Mouse (Mus musculus) common myeloid progenitor, adult 5-6 weeks (primary cell): ENCODE data around the gene Klrb1f. TPM values are rescaled to one million over a fixed set of nuclear protein-coding genes. Genes with fewer than 3 reads are reported as not detected.
"Not testable (repeated sequence)": the region's sequence is repeated elsewhere in the genome, so short reads cannot be mapped to it uniquely, and the experiment has no call there.

Source experiments
- ATAC-seq: replicated peaks from 2 replicates; pipeline ENCODE4 v1.8.0; 2016; ENCODE audit warnings: low read depth, mild to moderate bottlenecking, moderate TSS enrichment, inconsistent platforms; ENCODE audit not compliant: poor library complexity, severe bottlenecking
- total RNA-seq: library from RNA; stranded (forward); fragments of 200-1000, 187-1606 nt; gene quantifications from 2 replicates; pipeline ENCODE4 v1.2.3, GENCODE M21; 2017

The Klrb1f gene
- 11.3 and 20.6 TPM in 2 replicates for total RNA-seq

DNA sequence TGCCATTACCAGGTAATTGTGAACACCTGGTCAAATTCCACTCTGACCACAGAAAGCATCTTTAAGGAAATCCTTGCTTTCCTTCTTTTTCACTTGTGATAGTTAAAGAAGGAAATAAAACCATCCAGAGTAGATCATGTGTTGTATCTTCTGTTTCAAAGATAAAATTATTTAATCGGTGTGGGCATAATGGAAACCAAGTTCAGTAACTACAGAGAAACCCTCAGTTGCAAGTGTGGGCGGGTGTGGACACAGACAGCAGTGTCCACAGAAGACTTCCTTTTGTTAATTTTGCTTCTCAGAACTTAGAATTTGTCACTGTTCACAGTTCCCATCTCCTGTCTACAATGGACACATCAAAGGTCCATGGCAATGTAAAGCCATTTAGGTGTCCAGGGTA, at the start of gene Klrb1f:
Gene Klrb1f, plus strand, starts transcription at position 301 of the 400 bp plus-strand sequence.
- ATAC-seq, result no peak

DNA sequence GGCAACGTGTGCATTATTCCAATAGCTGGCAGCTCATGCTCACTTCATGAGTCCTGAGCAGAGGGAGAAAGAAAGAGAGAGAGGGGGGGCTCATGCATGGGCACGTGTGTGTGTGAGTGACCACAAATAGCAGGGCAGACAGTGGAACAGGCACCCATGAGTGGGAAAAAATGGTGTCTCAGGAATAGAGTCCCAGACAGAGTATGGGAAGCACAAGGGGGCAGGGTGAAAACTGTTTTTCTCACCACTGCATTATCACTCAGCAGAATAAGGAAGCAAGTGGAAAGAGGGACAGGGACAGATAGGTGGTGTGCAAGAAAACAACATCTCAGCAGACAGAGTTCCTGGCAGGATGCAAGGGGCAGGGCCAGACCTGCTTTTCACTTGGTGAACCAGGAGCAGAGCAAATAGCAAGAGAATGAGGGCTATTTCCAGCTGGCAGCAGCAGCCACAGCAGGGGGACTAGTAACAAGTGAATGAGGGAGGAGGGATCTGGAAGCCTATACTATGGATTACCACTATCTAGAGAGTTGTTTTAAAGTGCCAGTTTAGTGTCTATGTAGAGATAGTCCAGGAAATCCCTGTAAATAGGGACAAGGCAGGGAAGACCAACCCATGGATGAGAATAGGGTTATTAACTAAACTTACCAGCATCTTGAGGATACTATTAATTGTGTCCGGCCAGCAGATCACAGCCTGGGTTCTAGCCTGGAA, 49.5 kb upstream of the Klrb1f start:
- ATAC-seq, result peak; percentile 69

DNA sequence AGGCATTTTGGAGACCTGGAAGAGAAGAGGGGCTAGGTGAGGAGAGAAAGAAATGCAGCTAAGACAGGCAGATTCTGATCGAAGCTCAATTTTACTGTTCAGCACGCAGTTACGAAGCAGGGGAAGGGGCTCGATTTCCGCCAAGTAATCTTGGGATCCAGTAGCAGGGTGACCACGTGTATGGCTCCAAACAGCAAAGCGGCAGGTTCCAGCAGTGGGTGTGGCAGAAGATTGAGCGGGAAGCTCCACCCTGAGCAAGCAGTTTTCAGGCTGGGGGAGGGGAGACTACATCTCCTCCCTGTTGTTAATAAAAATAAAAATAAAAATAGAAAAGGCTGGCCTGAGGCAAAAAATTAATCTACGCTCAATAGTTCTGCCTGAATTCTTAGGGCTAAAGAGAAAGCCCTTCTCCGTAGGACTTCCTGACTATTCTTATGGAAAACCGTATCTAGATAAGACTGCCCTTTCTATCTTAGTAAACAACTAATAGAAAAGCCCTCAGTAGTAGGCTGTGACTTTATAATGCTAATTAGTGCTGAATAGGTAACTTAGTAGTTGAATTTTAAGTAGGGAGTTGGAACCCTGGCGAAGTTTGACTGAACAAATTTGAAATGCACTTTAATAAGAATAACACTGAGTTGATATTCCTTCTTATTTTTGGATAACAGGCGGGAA, 48.8 kb upstream of the Klrb1f start:
- ATAC-seq, result no peak

DNA sequence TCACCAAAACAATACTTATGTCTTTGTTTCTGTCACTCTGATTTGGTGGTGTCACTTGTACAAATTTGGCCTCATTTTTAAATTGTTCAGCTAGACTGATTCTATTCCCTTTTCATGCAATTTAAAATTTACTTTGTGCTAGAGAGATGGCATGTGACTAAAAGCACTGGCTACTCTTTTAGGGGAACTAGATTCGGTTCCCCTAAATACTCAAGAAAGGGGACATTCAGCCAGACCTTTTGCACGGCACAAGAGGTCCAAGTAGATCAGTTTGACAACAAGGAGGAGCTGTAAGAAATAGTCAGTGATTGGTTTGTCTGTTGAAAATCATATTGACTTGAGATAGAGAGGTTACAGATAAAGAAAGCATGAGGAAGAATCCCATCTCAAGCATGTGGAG, 44.3 kb upstream of the Klrb1f start:
- ATAC-seq, result 0 out of 2 replicates have a peak, but pooled peaks have one; percentile 39

DNA sequence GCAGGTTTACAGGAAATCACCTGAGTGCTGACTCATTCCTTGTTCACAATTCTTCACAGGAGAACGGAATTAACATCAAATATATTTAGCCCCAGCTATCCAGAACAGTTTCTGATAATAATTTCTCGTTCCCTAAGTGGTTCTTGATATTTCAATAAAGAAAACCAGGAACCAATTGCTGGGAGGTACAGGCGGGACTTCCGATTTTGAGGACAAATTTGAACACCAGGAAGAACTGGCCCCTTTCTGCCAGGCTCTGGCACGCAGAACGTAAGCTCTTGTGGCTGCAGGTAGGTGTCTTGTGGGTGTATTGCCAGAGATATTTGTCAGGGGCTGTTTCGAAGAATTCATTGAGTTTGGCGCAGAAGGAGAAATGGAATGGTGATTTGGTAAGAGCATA, 37.1 kb upstream of the Klrb1f start:
- no peak for ATAC-seq

DNA sequence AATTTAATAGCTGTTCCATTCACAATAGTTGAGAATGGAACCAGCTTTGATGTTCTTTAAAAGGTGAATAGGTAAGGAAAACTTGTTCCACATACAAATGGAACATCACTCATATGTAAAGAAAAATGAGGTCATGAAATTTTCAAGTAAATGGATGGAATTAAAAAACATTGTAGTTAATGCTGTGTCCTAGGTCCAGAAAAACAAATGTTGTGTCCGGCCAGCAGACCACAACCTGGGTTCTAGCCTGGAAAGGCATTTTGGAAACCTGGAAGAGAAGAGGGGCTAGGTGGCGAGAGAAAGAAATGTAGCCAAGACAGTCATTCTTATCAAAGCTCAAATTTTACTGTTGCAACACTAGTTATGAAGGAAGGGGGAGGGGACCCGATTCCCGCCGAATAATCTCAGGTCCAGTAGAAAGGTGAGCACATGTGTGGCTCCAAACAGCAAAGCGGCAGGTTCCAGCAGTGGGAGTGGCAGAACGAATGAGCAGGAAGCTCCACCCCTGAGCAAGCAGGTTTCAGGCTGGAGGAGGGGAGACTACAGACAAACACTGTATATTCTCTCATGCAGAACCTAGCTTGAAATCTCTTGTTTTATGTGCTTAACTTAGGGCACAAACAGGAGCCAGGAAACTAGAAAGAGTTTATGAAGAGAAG, 35.7 kb upstream of the Klrb1f start:
- ATAC-seq, result not testable (repeated sequence)

DNA sequence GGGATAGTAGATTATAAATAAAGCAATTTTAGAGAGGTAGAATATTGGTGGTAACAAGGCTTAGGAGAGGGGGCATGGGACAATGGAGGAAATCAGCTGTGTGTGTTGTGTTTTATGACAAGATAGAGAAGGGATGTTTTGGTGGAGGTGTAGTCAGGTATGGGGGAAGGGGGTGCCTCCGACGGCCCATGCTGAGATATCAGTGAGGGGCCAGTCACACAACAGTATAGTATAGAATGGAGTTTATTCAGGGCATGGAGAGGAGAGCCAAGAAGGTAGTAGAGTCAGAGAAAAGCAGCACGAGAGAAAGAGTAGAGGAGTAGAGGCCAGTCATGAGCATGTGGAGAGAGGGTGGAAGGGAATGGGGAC, 35.2 kb upstream of the Klrb1f start:
- ATAC-seq, result no peak

DNA sequence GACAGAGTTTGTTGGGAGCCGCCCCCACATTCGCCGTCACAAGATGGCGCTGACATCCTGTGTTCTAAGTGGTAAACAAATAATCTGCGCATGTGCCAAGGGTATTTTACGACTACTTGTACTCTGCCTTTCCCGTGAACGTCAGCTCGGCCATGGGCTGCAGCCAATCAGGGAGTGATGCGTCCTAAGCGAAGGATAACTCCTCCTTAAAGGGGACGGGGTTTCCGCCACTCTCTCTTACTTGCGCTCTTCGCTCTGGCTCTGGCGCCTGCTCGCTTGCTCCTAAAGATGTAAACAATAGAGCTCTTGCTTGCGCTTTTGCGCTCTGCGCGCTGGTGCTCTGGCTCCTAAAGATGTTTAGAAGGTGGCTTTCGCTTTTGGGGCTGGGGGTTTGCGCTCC, 33.7 kb upstream of the Klrb1f start:
- ATAC-seq, result not testable (repeated sequence)

DNA sequence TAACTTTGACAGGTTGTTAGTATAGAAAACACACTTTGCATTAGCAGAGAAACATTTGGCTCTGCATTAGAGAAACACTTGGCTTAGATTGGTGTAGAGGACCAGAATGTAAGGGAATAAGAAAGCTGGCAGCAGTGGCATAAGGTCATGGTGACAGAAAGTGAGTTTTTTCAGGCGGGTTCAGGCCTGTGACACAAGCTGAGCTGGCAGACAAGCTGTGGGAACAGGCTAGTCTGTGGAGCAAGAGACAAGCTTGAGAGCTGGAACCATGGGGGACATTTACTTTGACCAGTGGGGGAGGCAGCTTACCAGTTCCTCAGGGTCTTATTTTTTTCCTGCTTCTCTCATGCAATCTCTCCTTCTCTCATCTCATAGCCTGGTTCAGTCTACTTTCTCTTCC, 32.7 kb upstream of the Klrb1f start:
- ATAC-seq, result no peak

DNA sequence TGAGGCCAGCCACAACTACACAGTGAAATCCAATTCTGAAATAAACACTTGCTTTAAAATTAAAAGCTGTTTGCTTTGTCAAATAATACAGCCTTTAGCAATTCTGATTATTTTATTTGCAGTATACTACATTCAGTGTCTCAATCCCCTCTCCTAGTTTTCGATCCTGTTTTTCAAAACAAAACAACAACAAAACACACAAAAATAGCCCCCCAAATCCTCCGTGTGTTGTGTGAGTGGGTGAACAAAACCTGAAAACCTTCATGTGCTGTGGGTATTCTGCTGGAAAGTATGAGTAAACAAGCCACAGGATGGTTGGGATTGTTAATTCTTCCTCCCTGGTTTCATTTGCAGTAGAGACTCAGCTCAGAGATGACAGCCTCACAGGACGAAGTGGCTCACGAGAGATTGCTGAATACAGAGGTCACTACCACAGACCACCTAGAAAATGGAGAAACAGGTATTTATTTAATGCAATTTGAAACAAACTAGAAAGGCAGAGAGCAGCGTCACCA, 31.9 kb upstream of the Klrb1f start:
- ATAC-seq, result 0 out of 2 replicates have a peak, but pooled peaks have one; percentile 28

DNA sequence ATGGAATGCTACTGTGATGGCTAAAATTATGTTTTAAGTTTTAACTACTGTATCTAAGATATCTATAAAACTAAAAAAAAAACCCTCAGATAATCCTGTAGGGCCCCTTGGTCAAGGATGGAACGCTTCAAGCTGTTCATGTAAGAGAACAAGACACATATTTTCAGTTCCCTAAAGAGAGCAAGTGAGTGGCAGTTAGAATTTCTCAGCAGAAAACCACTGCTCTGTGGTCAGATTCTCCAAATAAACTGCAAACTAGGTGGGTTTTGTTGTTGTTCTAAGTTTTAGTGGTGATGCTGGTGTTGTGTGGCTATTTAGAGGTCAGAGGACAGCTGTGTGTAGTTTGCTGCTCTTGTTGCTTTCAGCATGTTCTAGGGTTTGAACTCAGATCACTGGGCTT, 31.3 kb upstream of the Klrb1f start:
- ATAC-seq, result peak; percentile 76

DNA sequence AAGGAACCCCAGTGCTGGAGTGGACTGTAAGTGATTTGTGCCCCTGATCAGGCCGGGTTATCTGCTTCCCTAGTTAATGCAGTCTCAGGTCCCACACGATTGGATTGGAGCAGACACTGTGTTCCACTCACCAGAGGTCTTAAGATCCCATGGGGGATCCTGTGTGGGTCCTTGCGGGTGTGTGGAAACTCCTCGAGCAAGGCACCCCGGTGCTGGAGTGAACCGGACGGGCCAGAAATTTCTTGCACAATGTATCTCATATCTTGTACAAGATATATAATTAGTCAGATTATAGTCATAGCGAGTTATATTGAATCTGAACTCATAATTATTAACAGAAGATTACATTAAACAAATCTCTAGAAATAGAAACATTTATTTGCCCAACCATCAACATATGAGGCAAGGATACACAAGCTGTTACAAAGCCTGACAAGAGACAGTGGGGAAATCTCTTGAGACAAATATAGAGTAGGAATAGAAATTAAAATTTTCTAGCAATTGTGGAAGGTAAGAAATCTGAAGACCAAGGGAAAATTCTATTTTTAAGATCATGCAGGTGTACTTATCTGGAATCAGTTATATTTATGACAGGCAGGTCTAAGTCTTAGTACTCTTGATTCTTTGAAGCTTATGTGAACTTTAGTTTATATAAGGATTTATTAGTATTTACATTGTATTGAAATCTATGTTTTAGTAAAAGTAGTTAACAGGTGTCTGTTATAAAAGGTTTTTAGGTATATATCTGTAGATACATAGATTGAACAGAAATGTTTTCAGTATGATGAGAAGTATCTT, 18.1 kb upstream of the Klrb1f start:
- no peak for ATAC-seq

DNA sequence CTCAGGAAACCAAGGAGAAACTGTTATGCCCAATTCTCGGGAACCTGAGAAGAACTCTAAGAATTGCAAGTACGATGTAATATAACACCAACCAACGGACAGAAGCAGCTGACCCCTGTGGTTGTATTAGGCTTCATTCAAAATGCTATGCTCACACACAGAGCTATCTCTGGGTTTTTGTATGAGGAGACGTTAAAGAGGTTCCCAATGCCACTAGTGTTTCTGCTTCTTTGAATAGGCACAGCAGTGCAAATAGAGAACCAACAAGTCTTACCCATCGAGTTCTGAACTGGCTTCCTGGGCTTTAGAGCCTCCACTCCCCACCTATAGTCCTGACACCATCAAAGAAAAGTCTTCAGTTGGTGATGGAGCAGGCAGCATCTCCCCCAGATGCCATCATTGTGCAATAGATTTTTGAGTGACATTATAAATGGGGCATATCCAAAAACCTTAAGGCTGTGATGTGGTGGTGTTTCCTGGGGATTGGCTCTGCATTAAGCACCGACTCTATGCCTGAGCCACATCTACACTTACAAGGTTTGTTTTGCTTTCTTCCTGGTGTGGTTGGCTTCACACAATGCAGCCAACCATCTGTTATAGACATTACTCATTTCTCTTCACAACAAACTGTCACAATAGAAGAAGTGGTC, 15.4 kb upstream of the Klrb1f start:
- ATAC-seq, result peak; percentile 52

DNA sequence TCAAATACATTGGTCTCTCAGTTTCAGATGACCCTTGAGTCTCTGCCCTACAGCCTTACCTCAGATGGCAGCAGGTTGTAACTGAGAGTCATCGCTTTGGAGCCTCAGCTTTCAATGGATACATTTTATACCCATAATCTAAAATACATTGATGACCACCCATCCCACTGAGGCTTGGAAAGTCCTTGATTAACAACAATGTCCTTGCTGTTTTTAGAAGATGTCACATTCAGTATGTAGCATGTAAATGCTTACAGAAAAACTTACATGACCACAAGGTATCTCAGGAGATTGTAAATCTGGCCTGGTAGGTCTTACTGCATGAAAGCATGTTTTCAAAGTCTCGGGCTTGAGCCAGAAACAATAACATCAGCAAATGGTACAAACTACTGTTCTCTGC, 14.7 kb upstream of the Klrb1f start:
- ATAC-seq, result no peak

DNA sequence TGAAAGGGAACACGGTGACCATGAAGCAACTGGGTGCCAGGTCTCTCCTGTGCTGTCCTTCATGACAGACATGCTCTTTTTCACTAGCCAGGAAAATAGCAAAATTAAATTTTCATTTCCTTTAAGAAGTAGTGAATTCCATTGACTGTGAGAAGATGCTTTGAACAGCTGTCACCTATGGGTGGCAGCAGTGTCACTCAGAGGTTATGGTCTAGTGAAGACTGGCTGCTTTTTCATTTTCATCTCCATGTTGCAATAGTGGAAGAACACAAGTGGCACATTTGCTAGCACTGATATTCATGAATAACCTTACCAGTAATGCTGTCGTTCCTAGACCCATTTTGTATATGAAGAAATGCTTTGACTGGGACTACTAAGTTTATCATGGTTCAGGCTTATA, 12.3 kb upstream of the Klrb1f start:
- ATAC-seq, result peak; percentile 79

DNA sequence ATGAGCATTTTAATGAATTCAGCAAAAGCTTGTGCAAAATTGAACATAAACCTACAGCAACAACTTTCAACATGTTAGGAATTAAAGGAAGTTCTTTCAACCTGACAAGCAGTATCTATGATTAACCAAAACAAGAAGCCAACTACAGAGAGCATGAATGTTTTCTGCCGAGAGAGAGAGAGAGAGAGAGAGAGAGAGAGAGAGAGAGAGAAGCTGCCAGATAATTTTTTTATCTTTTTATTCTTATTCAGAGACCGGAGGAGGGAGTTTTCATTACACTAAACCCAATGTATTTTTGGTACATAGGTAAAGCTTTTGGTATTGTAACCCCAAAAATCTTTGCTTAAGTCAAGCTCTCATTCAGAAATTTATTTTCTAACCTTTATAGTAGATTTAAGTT, 10.7 kb upstream of the Klrb1f start:
- no peak for ATAC-seq

DNA sequence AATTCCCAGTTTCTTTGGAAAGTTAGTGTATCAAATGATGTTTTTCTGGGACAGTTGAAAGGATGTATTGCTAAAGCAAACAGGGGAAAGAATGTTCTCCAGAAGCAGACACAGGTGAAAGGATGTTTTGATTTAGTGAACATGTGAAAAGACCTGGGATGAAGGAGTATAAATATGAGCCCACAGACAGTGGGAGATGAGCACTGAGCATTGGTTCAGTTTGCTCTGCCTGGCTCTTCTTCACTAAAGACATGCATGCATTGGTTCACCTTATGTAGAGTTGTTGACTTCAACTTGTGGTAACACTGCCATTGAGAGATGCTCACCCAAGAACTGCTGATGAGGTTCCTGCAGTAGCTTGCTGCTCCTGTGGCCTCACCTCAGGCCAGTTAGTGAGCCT, 9.4 kb upstream of the Klrb1f start:
- ATAC-seq, result 0 out of 2 replicates have a peak, but pooled peaks have one; percentile 3

DNA sequence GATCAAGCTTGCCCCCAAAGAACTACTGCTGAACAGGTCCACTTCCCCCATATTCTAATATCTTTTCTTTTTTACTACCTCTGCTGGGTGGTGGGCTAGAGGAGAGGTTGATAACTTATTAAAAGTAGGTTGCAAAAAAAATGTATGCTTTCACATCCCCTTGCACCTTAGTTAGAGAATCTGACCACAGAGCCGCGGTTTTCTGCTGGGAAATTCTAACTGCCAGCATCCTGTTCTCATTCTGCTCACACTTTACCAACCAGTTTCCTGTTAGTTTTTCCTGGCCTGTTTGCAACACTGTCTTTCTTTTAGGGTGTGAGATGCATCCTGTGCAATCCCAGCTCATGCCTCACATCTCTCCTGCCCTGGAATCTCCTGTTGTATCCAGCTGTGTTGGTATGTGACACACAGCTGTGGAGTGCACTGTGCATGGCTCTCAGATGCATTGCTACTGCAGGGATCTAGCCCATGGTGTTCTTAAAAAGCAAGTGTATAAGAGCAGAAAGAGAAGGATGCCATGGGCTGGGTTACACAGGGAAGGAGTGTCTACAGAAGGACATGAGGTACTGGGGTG, 8.7 kb upstream of the Klrb1f start:
- peak; percentile 87 for ATAC-seq

DNA sequence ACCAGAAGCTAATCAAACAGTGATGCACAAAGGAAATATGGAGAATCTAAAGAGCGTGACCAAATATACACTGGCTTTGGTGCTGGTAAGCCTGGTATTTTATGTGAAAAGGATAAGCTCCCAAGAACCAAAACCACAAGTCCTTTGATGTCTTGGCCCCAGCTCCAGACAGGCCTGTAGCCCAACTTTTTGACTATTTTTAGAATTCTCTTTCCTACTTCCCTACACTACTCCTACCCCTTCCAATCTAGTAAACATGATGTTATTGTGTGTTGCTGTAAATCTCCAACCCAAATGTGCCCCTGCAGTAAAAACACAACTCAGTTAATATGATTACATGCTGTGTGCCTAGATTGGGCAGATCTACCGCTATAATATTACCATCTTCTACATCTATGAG, 4.2 kb upstream of the Klrb1f start:
- no peak for ATAC-seq
